Mouse (Mus musculus) forebrain, embryonic 16.5 days (tissue): ENCODE measurements around the gene Bola2. TPM values are rescaled to one million over a fixed set of nuclear protein-coding genes. Genes with fewer than 3 reads are reported as not detected.

Experiments
- ATAC-seq: fragments of 200-750 bp; cut with Nextera tagmentation; 2 replicates; pipeline ENCODE4 v1.8.0; 2017; ENCODE audit warnings: mild to moderate bottlenecking, moderate library complexity
- H3K27ac ChIP-seq: fragments of 300-500 bp; sonication (generic); 2 replicates; pipeline ENCODE4 v1.5.1; 2014; ENCODE audit warnings: low read length, control low read depth
- H3K27me3 ChIP-seq: fragments of 300-500 bp; sonication (generic); replicated peaks from 2 replicates; pipeline ENCODE4 v1.6.1; 2014; ENCODE audit warnings: low read length; ENCODE audit not compliant: control insufficient read depth, insufficient read depth
- H3K36me3 ChIP-seq: fragments of 300-500 bp; sonication (generic); 2 replicates; pipeline ENCODE4 v1.6.1; 2014; ENCODE audit not compliant: control insufficient read depth, insufficient read depth
- H3K4me1 ChIP-seq: fragments of 300-500 bp; sonication (generic); replicated peaks from 2 replicates; pipeline ENCODE4 v1.6.1; 2014; ENCODE audit warnings: low read length; ENCODE audit not compliant: control insufficient read depth, insufficient read depth
- H3K4me2 ChIP-seq: fragments of 300-500 bp; sonication (generic); 2 replicates; pipeline ENCODE4 v1.6.1; 2014; ENCODE audit warnings: mild to moderate bottlenecking, low read length, control low read depth
- H3K4me3 ChIP-seq: fragments of 300-500 bp; sonication (generic); replicated peaks from 2 replicates; pipeline ENCODE4 v1.5.1; 2014; ENCODE audit warnings: mild to moderate bottlenecking, low read length, control low read depth
- H3K9ac ChIP-seq: fragments of 300-500 bp; sonication (generic); replicated peaks from 2 replicates; pipeline ENCODE4 v1.6.1; 2014; ENCODE audit warnings: low read depth, low read length, control low read depth
- H3K9me3 ChIP-seq: fragments of 300-500 bp; sonication (generic); 2 replicates; pipeline ENCODE4 v1.6.1; 2016; ENCODE audit warnings: low read length; ENCODE audit not compliant: control insufficient read depth
- WGBS: fragments of 180-500 bp; shearing (Covaris S2); extraction: QIAGEN DNeasy Blood & Tissue Kit; methylation state at CpG from one replicate; pipeline ENCODE4 v1.1.7; 2014; 5-methylcytosine and 5-hydroxymethylcytosine counted together
- polyA plus RNA-seq: library from polyadenylated mRNA; unstranded; fragments of >200 nt; fragmentation: Nextera tagmentation; extraction: Ambion mirVana; gene quantifications from 2 replicates; pipeline ENCODE4 v1.2.1, GENCODE M21; 2015

The Bola2 gene
- polyA plus RNA-seq, 1 experiment from 2014 or later = 132 TPM

DNA sequence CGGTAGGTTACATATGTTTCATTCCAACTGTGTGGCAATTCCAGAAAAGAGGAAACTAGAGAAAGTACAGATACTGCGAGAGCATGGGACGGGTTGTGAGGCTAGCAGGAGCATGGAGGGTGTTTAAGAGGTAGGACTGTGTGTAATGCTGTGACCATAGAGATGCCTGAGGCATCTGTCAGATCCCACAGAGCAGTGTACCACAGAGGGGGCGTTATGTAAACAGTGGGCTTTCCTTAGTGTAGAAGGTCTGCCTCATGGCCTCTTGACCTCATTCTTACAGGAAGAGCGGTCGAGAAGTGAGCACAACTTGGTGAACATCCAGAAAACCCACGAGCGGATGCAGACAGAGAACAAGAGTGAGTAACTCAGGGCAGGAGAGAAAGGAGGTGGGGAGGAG lies 31.6 kb upstream of the Bola2 start:
- WGBS = 85% methylated on average over 8 of the region's 8 CpGs
- Histone ChIP-seq H3K4me3 (no peak overlapping the region), H3K4me1 (no peaks in the 10 kb centered on the region), H3K27me3 (no peaks in the 10 kb centered on the region), H3K9me3 (no peaks in the 10 kb centered on the region), H3K36me3 (peaks cover 3% of the 10 kb centered on the region; the same call in 1 of the 2 replicates), H3K27ac (no peak overlapping the region), H3K4me2 (no peak overlapping the region), H3K9ac (no peak overlapping the region)
- no peak for ATAC-seq

DNA sequence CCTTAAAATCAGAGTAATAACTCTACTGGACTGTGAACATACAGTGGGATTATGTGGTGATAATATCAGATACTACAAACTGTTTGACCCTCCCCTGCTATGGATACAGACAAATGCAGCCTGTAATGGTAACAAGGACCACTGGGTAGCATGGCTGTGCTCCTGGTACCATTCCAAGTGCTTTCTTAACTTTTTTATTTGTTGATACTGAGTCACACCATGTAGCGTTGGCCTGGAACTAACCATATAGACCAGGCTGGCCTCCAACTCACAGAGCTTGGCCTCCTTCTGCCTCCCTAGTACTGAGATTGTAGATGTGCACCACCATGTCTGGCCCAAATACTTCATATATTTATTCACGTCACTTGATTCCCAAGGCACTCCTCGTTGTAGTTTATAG lies 29.9 kb upstream of the Bola2 start:
- H3K4me1 ChIP-seq = no peaks in the 10 kb centered on the region

DNA sequence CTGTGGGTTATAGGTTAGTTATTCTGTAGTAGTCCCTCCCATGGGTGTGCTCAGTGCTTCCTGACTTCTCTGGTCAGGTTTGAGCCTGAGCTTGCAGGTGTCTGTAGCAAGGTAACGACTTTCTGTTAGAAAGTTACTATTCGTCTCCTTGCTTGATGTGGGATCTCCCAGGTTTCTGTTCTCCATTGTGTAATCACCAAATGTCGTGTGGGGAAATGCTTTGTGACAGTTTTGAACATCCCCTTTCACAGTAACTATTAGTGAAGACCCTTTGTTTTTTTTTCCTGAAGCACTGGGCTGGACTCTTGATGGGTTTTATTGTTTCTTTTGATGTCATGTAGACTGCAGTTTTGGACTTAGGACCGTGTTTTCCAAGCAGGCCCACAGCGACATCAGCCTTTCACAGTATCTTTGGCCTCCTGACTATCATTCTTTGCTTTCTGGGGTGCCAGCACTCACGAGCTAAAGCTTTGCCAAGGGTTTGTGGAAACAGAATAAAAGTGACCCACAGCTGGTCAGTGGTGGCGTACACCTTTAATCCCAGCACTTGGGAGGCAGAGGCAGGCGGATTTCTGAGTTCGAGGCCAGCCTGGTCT lies 27.6 kb upstream of the Bola2 start:
- 85% methylated on average over 9 of the region's 9 CpGs for WGBS
- Histone ChIP-seq H3K4me2 (no peak overlapping the region), H3K4me1 (no peaks in the 10 kb centered on the region), H3K4me3 (no peak overlapping the region), H3K27me3 (no peaks in the 10 kb centered on the region), H3K27ac (no peak overlapping the region), H3K36me3 (peaks cover 3% of the 10 kb centered on the region; the same call in 1 of the 2 replicates), H3K9ac (no peak overlapping the region), H3K9me3 (no peaks in the 10 kb centered on the region)
- no peak for ATAC-seq

More for the DNA sequence above, 29.9 kb upstream of the Bola2 start:
- Histone ChIP-seq H3K27me3 (no peaks in the 10 kb centered on the region), H3K27ac (no peak overlapping the region), H3K36me3 (peaks cover 3% of the 10 kb centered on the region; the same call in 1 of the 2 replicates), H3K4me2 (no peak overlapping the region), H3K9ac (no peak overlapping the region), H3K4me3 (no peak overlapping the region), H3K9me3 (no peaks in the 10 kb centered on the region)
- 94% methylated on average over 3 of the region's 3 CpGs for WGBS
- no peak for ATAC-seq

DNA sequence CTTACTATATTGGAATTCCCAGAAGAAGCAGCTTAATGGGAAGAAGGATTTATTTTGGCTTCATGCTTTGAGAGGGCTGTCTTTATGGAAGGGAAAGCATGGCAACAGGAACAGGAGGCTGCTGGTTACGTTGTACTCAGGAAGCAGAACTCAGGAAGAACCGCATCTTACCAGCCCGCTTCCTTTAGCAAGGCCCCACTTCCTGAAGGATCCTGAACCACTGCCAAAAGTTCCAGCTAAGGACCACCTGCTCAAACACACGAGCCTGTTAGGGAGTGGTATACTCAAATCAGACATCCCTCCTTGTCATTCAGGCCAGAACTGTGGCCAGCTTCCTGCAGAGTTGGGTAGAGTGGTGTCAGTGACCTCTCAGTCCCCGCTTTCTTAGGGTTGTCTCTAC lies 26.7 kb upstream of the Bola2 start:
- Histone ChIP-seq H3K9me3 (no peaks in the 10 kb centered on the region), H3K27me3 (no peaks in the 10 kb centered on the region), H3K4me1 (no peaks in the 10 kb centered on the region), H3K9ac (no peak overlapping the region), H3K4me3 (no peak overlapping the region), H3K4me2 (no peak overlapping the region), H3K36me3 (peaks cover 5% of the 10 kb centered on the region), H3K27ac (no peak overlapping the region)
- no peak for ATAC-seq
- WGBS = 75% methylated on average over 5 of the region's 5 CpGs

DNA sequence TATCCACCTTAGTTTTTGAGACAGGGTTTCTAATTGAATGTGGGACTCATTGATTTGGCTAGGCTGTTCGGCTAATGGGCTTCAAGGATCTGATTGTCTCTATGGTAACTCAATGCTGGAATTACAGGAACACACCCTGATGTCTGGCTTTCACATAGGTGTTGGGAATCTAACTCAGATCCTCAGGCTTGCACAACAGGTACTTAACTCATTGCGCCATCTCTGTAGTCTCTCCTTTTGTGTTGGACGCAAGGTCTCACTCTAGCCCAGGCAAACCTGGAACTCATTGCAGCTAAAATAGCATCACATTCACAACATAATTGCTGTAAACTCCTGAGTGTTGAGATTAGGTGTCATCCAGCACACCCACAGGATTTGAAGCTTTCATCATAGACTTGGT lies 25.0 kb upstream of the Bola2 start:
- no peak overlapping the region for H3K9ac ChIP-seq
- no peak overlapping the region for H3K4me3 ChIP-seq
- H3K4me1 ChIP-seq = no peaks in the 10 kb centered on the region
- no peak overlapping the region for H3K4me2 ChIP-seq
- no peak overlapping the region for H3K27ac ChIP-seq
- H3K27me3 ChIP-seq = no peaks in the 10 kb centered on the region
- peaks cover 3% of the 10 kb centered on the region for H3K36me3 ChIP-seq
- ATAC-seq = no peak
- H3K9me3 ChIP-seq = no peaks in the 10 kb centered on the region
- WGBS = 86% methylated on average over 3 of the region's 3 CpGs

DNA sequence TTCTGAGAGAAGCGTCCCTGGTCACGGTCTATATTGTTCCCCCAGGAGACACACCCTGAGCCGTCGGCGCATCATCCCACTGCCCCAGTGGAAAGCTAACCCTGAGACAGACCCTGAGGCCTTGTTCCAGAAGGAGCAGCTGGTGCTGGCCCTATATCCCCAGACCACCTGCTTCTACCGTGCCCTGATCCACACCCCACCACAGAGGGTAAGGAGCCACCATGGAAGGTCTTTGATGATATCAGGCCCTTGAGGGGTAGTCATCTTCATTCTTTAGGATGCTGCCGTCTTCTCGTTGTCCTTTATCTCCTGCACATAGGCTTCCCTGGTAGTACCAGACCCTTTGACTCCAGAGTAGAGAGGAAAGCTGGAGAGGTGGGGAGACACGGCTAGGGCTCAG lies 23.1 kb upstream of the Bola2 start:
- Histone ChIP-seq H3K9me3 (no peaks in the 10 kb centered on the region), H3K27me3 (no peaks in the 10 kb centered on the region), H3K36me3 (peaks cover 3% of the 10 kb centered on the region), H3K27ac (no peak overlapping the region), H3K4me1 (no peaks in the 10 kb centered on the region), H3K4me2 (no peak overlapping the region), H3K9ac (no peak overlapping the region), H3K4me3 (no peak overlapping the region)
- 94% methylated on average over 9 of the region's 9 CpGs for WGBS
- ATAC-seq = no peak

DNA sequence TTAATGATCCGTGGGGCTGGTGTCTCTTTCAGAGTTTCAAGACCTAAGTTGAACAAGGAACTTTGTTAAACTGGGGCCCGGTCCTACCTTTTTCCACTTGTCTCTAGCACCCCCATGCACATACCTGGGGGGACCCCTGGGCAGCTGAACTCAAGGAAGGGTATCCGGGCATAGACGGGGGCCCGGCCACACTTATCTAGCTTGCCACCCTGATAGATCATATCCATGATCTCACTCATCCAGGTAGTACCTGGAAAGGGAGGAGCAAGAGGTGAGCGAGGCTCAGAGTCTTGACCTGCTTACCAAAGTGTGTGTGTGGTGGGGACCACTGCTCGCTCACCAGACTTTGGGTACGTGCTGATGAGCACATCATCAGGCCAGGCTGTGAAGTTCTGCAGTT lies 20.1 kb upstream of the Bola2 start:
- Histone ChIP-seq H3K4me2 (no peak overlapping the region), H3K4me3 (no peak overlapping the region), H3K4me1 (no peaks in the 10 kb centered on the region), H3K27me3 (no peaks in the 10 kb centered on the region), H3K9ac (no peak overlapping the region), H3K27ac (no peak overlapping the region), H3K9me3 (no peaks in the 10 kb centered on the region), H3K36me3 (peaks cover 3% of the 10 kb centered on the region)
- ATAC-seq = no peak
- 97% methylated on average over 8 of the region's 8 CpGs for WGBS

DNA sequence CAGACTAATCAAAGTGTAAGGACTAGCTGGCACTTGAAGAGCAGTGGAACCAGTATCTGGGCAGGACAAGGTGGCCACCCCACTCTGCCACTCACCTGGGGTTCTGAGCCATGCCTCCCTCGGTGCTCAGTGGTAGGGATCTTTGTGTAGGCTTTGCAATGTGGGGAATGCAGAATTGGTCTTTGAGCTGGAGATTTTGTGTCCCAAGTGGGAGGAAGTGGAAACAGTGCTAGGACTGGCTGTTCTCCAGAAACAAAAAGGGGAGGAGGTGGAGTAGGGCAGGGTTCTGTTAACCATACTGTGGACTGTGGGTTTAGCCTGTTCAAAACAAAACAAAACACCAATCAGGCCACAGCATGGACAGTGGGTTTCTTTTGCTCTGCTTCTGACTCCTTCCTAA lies 19.0 kb upstream of the Bola2 start, which contains the start of gene Sult1a1:
Sult1a1 (minus strand) TSS at position 226 of the 400 bp plus-strand sequence.
- H3K4me2 ChIP-seq = no peak within 1 kb of the TSS
- no peak within 1 kb of the TSS for H3K9ac ChIP-seq
- peaks cover 3% of the 10 kb centered on the region for H3K36me3 ChIP-seq
- H3K4me3 ChIP-seq = no peak within 1 kb of the TSS
- WGBS = 88% methylated on average over 1 of the region's 1 CpGs
- no peaks in the 10 kb centered on the region for H3K4me1 ChIP-seq
- ATAC-seq = no peak
- no peaks in the 10 kb centered on the region for H3K27me3 ChIP-seq
- no peak within 1 kb of the TSS for H3K27ac ChIP-seq
- no peaks in the 10 kb centered on the region for H3K9me3 ChIP-seq

DNA sequence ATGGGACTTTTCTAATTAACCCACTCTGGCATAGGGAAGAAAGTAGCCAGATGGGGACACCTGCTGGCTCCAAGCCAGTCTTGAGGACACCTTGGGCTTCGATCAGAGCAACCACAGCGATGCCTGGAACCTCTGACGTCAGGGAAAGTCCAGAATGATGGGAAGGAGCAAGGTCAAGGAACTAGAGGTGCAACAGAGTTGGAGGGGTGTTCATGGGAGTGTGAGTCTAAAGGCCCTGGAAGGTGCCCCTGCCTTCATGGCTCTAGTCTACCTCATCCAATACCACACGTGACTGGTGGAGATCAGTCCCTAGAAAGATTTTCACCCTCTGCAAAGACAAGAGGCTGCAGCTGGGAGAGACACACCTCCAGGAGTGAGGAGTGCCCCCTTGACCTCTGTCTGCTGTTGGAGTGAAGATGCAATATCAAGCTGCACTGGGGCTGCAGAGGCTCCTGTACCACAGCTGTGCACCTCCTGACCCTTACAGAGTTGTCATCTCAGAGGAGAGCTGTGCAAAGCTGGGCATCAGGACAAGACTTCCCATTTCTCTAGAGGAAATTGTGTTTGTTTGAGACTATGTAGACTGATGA lies 18.5 kb upstream of the Bola2 start:
- WGBS = 82% methylated on average over 4 of the region's 4 CpGs
- no peaks in the 10 kb centered on the region for H3K4me1 ChIP-seq
- no peak for ATAC-seq

More for the DNA sequence above, 18.5 kb upstream of the Bola2 start:
- Histone ChIP-seq H3K27ac (no peak overlapping the region), H3K4me2 (no peak overlapping the region), H3K9ac (no peak overlapping the region), H3K9me3 (no peaks in the 10 kb centered on the region), H3K4me3 (no peak overlapping the region), H3K27me3 (no peaks in the 10 kb centered on the region), H3K36me3 (peaks cover 3% of the 10 kb centered on the region)
